Mouse (Mus musculus) forebrain, postnatal 0 days (tissue): ENCODE results near the gene Tcp11l2. TPM values are rescaled to one million over a fixed set of nuclear protein-coding genes. Genes with fewer than 3 reads are reported as not detected.

Source experiments
- ATAC-seq: fragments of 200-750 bp; cut with Nextera tagmentation; 2 replicates; pipeline ENCODE4 v1.8.0; 2017; ENCODE audit warnings: mild to moderate bottlenecking, moderate library complexity
- DNase-seq: peaks from one replicate; pipeline ENCODE4 v3.0.0-alpha.2; 2015
- H3K27ac ChIP-seq: fragments of 300-500 bp; sonication (generic); 2 replicates; pipeline ENCODE4 v1.5.1; 2014; ENCODE audit warnings: low read depth, mild to moderate bottlenecking, antibody characterized with exemption, low read length, moderate library complexity, mixed read lengths
- H3K27me3 ChIP-seq: fragments of 300-500 bp; sonication (generic); 2 replicates; pipeline ENCODE4 v1.6.1; 2014; ENCODE audit warnings: mild to moderate bottlenecking, low read length, mixed read lengths; ENCODE audit not compliant: insufficient read depth
- H3K36me3 ChIP-seq: fragments of 300-500 bp; sonication (generic); 2 replicates; pipeline ENCODE4 v1.6.1; 2014; ENCODE audit warnings: mild to moderate bottlenecking, moderate library complexity; ENCODE audit not compliant: insufficient read depth
- H3K4me1 ChIP-seq: fragments of 300-500 bp; sonication (generic); 2 replicates; pipeline ENCODE4 v1.6.1; 2014; ENCODE audit warnings: antibody characterized with exemption; ENCODE audit not compliant: insufficient read depth
- H3K4me2 ChIP-seq: fragments of 300-500 bp; sonication (generic); 2 replicates; pipeline ENCODE4 v1.6.1; 2014; ENCODE audit warnings: low read depth, mild to moderate bottlenecking, moderate library complexity
- H3K4me3 ChIP-seq: fragments of 300-500 bp; sonication (generic); 2 replicates; pipeline ENCODE4 v1.5.1; 2014; ENCODE audit warnings: low read depth, low read length, mixed read lengths
- H3K9ac ChIP-seq: fragments of 300-500 bp; sonication (generic); 2 replicates; pipeline ENCODE4 v1.6.1; 2014; ENCODE audit warnings: mild to moderate bottlenecking
- H3K9me3 ChIP-seq: fragments of 300-500 bp; sonication (generic); 2 replicates; pipeline ENCODE4 v1.6.1; 2016; ENCODE audit warnings: low read length
- CTCF ChIP-seq: sonication (generic); IDR thresholded peaks from 2 replicates; pipeline ENCODE4 v1.5.1; 2016; ENCODE audit warnings: antibody characterized with exemption, control low read depth, low read depth
- WGBS: fragments of 180-500 bp; shearing (Covaris S2); extraction: QIAGEN DNeasy Blood & Tissue Kit; methylation state at CpG from one replicate; pipeline ENCODE4 v1.1.7; 2014; 5-methylcytosine and 5-hydroxymethylcytosine counted together
- polyA plus RNA-seq: library from polyadenylated mRNA; unstranded; fragments of >200 nt; fragmentation: Nextera tagmentation; extraction: Ambion mirVana; gene quantifications from 2 replicates; pipeline ENCODE4 v1.2.1, GENCODE M21; 2015
- total RNA-seq: library from RNA; depleted of rRNA; stranded (reverse); fragments of >200 nt; gene quantifications from 2 replicates; pipeline ENCODE4 v1.2.3, GENCODE M21; 2014

Gene Tcp11l2
- total and polyA plus RNA-seq, 2 experiments from 2014 or later: 14.3 to 24.9 TPM

- Histone ChIP-seq H3K27ac (no peak overlapping the region), H3K36me3 (peaks cover 43% of the 10 kb centered on the region), H3K4me3 (no peak overlapping the region), H3K27me3 (no peaks in the 10 kb centered on the region), H3K4me2 (no peak overlapping the region), H3K4me1 (no peaks in the 10 kb centered on the region), H3K9ac (no peak overlapping the region), H3K9me3 (no peaks in the 10 kb centered on the region)
- TF ChIP-seq CTCF: no peak
- WGBS: 73% methylated on average over 4 of the region's 4 CpGs
- DNase-seq: no peak
- ATAC-seq: no peak
These were observed 63.3 kb downstream of the Tcp11l2 start for GRCm38 (mm10) chr10:84639525-84640287.

GRCm38 (mm10) chr10:84640861-84641260 is 64.4 kb downstream of the Tcp11l2 start:
- TF ChIP-seq CTCF: no peak
- Histone ChIP-seq H3K27ac (no peak overlapping the region), H3K27me3 (no peaks in the 10 kb centered on the region), H3K4me1 (no peaks in the 10 kb centered on the region), H3K4me2 (no peak overlapping the region), H3K36me3 (peaks cover 38% of the 10 kb centered on the region), H3K4me3 (no peak overlapping the region), H3K9me3 (no peaks in the 10 kb centered on the region), H3K9ac (no peak overlapping the region)
- DNase-seq (no peak), ATAC-seq (no peak)
- WGBS: 84% methylated on average over 7 of the region's 7 CpGs

GRCm38 (mm10) chr10:84641576-84641975 is 65.2 kb downstream of the Tcp11l2 start:
- H3K27me3 ChIP-seq: no peaks in the 10 kb centered on the region
- peak; percentile 67 for TF ChIP-seq CTCF
- H3K36me3 ChIP-seq: peaks cover 32% of the 10 kb centered on the region
- peaks cover 4% of the 10 kb centered on the region; the same call in 1 of the 2 replicates for H3K4me1 ChIP-seq
- H3K4me2 ChIP-seq: no peak overlapping the region
- DNase-seq (peak; percentile 76), ATAC-seq (peak; percentile 45; the same call in 1 of the 2 replicates)
- WGBS: 67% methylated on average over 2 of the region's 2 CpGs
- no peak overlapping the region for H3K27ac ChIP-seq
- no peak overlapping the region for H3K9ac ChIP-seq
- no peak overlapping the region for H3K4me3 ChIP-seq
- no peaks in the 10 kb centered on the region for H3K9me3 ChIP-seq

- Histone ChIP-seq H3K4me3 (no peak overlapping the region), H3K27me3 (no peaks in the 10 kb centered on the region), H3K4me2 (no peak overlapping the region), H3K27ac (no peak overlapping the region), H3K4me1 (peaks cover 7% of the 10 kb centered on the region; the same call in 1 of the 2 replicates), H3K36me3 (peaks cover 24% of the 10 kb centered on the region), H3K9me3 (no peaks in the 10 kb centered on the region), H3K9ac (no peak overlapping the region)
- WGBS: 85% methylated on average over 8 of the region's 8 CpGs
- no peak for ATAC-seq
- no peak for DNase-seq
- no peak for TF ChIP-seq CTCF
These were observed 69.5 kb downstream of the Tcp11l2 start for GRCm38 (mm10) chr10:84645940-84646339.

- H3K4me1 ChIP-seq: peaks cover 7% of the 10 kb centered on the region; the same call in 1 of the 2 replicates
- peaks cover 23% of the 10 kb centered on the region for H3K36me3 ChIP-seq
- no peak overlapping the region for H3K4me2 ChIP-seq
- no peak for TF ChIP-seq CTCF
- no peaks in the 10 kb centered on the region for H3K27me3 ChIP-seq
- H3K9ac ChIP-seq: no peak overlapping the region
- ATAC-seq (peak; percentile 54), DNase-seq (peak; percentile 31)
- H3K27ac ChIP-seq: no peak overlapping the region
- no peak overlapping the region for H3K4me3 ChIP-seq
- H3K9me3 ChIP-seq: no peaks in the 10 kb centered on the region
- 52% methylated on average over 12 of the region's 12 CpGs for WGBS
These were observed 70.2 kb downstream of the Tcp11l2 start for GRCm38 (mm10) chr10:84646506-84647102.

- no peaks in the 10 kb centered on the region for H3K9me3 ChIP-seq
- 88% methylated on average over 5 of the region's 5 CpGs for WGBS
- no peak overlapping the region for H3K27ac ChIP-seq
- peaks cover 23% of the 10 kb centered on the region for H3K36me3 ChIP-seq
- TF ChIP-seq CTCF: no peak
- no peak overlapping the region for H3K4me3 ChIP-seq
- no peak overlapping the region for H3K4me2 ChIP-seq
- no peak for ATAC-seq
- H3K4me1 ChIP-seq: peaks cover 7% of the 10 kb centered on the region; the same call in 1 of the 2 replicates
- H3K9ac ChIP-seq: no peak overlapping the region
- no peak for DNase-seq
- no peaks in the 10 kb centered on the region for H3K27me3 ChIP-seq
These were observed 70.8 kb downstream of the Tcp11l2 start for GRCm38 (mm10) chr10:84647264-84647663.

- 87% methylated on average over 4 of the region's 4 CpGs for WGBS
- no peak overlapping the region for H3K4me2 ChIP-seq
- H3K27ac ChIP-seq: no peak overlapping the region
- H3K4me3 ChIP-seq: no peak overlapping the region
- TF ChIP-seq CTCF: no peak
- peaks cover 7% of the 10 kb centered on the region; the same call in 1 of the 2 replicates for H3K4me1 ChIP-seq
- ATAC-seq (no peak), DNase-seq (no peak)
- H3K9ac ChIP-seq: no peak overlapping the region
- peaks cover 27% of the 10 kb centered on the region for H3K36me3 ChIP-seq
- H3K27me3 ChIP-seq: no peaks in the 10 kb centered on the region
- H3K9me3 ChIP-seq: no peaks in the 10 kb centered on the region
These were observed 72.5 kb downstream of the Tcp11l2 start for GRCm38 (mm10) chr10:84648911-84649310.
